Mouse (Mus musculus): ENCODE data around the gene Pgpep1. TPM values are rescaled to one million over a fixed set of nuclear protein-coding genes. Genes with fewer than 3 reads are reported as not detected.

Pgpep1 gene
- polyA plus RNA-seq, 1 experiment: 3.7 TPM

DNA sequence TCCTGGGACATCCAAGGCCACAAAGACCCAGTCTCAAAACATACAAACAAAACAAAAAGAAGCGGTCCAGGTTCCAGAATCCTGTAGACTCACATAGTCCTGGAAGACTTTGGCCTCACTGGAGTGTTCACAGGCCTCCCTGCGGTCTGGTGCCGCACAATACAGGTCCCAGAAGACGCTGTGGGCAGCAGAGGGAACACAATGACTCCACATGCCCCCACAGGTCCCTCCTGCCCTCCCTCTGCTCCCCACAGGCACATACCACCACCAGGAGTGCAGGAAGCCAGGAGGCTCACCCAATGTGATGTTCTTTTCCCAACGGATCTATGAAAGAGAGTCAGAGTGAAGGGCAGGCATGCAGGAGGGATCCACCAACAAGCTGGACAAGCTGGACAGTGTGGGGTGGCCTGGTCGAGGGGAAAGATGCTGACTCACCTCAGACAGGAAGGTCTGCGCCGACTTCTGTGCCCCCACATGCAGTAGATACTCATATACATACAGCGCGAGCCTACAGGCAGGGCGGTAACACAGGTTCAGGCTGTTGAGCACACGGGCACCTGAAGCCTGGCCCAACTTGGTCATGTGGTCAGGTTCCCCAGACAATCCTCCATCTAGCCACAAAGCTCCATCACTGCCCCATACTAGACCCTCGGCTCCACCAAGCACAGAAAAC is 57.9 kb downstream of the Pgpep1 start:
- TF ChIP-seq GATA1 (IDR thresholded peaks at IDR 0.05; ENCODE audit: low read length): no peak

DNA sequence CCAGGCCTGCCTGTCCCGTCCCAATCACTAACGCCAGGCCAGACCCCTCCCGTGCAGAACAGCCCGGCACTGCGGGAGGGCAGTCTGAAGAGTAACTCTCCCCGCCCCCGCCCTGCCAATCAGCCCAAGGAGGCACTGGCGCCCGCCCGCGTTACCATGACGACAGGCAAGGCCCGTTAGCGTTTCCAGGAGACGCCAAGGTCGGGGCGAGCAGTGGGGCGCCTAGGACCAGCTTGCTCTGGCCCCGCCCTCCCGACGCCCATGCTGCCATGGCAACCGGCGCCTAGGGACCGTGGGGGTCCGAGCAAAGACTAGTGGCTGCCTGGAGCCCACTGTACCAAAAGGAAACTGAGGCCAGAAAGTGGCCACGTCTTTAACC is 58.9 kb downstream of the Pgpep1 start:
- TF ChIP-seq GATA1 (IDR thresholded peaks at IDR 0.05; ENCODE audit: low read length): no peak

DNA sequence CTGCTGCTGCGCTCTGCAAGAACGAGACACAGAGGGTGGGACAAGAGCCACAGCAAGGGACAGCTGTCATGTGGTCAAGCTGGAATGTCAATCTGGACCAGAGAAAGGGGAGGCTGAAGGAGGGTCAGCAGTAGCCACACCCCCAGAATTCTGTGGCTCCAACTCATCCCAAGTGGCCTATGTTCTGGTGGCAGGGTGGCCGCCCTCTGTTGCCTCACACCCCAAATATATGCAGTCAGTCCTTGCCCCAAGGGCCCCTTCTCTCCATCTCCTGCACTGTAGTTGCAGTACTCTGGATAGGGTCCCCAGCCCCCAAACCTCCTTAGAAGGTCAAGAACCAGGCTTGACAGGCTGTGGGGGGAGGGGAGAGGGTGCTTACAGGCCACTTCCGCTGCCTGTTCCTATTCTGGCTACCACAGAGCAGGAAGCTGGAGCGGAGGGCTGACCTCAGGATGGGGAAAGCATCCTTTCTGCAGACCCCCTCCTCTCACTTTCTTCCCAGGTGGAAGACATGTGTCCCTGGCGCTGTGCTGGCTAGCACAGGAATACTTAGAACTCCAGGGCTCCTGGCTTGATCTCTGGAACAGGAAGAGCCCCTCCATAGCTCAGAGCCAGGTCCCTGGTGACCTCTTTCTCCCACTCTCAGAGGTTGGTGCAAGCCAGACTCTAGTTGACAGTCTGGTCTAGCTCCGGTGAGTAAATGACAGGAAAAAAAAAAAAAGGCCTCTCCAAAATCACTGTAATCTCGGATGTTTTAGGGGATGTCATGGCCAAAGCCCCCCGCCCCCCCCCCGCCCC is 59.5 kb downstream of the Pgpep1 start:
- no peak for TF ChIP-seq GATA1 (IDR thresholded peaks at IDR 0.05; ENCODE audit: low read length)

DNA sequence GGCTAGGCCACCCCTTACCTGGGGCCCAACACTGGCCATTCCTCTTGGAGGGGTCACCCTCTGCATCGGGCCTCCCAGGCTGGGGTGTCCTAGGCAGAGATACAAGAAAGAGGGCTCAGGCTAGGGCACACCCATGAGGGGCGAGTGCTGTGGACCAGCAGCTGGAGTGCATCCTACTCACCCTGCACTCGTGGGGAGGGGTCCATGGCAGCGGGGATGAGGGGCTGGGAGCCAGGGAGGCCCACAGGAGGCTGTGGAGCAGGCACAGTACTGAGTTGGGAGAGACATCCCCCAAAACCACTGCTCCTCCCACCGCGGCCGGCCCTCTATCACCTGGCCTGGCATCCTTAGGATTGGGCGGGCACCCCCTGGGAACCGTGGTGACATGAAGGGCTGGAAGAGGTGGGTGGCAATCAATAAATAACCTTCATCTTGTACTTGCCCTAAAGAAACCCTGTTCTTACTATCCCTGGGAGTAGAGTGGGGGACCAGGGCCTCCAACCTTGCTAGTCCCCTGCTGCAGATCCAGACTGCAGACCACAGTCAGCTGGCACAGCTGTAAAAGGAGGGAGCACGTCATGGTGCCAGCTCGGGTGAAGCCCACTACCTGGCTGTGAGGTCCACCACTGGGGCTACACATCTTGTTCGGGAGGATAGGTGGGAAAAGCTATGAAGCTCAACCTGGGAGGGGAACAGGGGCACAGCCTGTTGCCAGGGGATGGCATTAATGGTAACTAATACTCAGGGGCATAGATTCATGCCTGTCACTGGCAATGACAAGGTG is 60.5 kb downstream of the Pgpep1 start:
- no peak for TF ChIP-seq GATA1 (IDR thresholded peaks at IDR 0.05; ENCODE audit: low read length)

DNA sequence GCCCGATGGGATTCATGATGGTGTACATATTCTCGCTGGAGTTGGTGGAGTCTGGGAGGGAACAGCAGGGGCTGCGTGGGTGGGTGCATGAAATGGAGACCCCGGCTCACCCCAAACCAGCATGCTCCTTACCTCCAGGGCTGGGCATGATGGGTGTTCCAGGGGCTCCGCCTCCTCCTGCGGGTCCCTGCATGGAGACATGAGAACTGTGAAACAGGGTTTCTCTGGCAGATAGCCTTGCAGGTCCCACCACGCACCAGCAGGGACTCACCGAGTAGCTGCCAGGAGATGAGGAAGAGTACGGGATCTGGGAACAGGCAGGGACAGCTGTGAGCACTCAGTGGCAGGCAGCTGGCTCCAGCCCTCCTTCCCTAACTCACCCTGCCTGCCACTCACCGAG is 61.5 kb downstream of the Pgpep1 start:
- no peak for TF ChIP-seq GATA1 (IDR thresholded peaks at IDR 0.05; ENCODE audit: low read length)

DNA sequence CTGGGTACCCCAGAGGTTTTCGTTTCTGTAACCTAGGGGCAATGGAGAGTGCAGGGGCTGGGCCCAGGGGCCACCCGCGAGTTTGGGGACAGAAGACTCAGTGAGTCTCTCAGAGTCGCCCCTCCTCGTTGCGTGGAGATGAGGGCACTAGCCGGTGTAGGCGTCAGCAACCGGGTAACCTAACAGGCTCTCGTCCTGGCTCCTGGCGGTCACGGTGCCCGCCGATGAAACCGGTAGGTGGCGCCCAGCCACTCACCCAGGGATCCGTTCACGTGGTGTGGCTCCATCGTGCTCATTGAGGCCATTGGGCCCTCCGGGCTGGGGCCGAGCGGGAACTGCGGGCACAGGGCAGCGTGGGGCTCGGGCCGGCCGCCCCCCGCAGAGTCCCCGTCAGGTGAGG is 61.9 kb downstream of the Pgpep1 start:
- no peak for TF ChIP-seq GATA1 (IDR thresholded peaks at IDR 0.05; ENCODE audit: low read length)

DNA sequence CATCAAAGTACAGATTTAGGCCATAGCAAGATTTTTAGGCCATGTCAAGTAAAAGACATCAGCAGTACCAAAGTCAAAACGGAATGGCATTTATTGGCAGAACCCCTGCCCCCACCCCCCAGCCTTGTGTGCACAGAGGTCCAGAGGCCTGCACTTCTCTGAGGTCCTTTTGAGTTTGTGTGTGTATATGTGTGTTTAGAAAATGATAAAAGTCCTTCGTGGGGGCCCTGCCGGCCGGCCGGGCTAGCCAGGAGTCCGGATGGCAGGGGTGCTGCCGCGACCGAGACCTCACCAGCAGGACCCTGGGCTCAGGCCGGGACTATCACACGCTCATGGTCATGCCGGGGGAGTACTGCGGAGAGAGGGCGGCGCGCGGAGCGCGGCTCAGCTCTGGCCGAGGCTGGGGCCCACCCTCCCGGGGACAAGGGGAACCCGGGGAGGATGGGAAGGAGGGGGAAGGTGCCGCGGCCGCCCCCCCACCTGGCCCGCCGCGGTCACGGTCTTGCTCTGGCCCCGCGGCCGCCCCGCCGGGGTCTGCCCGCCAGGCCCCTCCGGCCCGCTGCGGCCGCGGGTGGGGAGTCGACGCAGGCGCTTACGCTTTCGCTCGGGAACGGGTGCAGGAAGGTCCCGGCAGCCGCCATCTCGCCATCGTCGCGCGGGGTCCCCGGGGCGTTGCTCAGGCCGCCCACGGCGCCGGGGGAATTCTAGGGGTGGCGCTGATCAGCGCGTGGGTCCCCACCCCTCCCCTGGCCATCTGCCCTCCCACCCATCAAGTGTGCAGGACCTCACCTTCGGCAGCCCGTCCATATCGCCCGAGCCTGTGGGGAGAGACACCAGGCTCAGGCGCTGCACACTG is 62.5 kb downstream of the Pgpep1 start:
- no peak for TF ChIP-seq GATA1 (IDR thresholded peaks at IDR 0.05; ENCODE audit: low read length)

DNA sequence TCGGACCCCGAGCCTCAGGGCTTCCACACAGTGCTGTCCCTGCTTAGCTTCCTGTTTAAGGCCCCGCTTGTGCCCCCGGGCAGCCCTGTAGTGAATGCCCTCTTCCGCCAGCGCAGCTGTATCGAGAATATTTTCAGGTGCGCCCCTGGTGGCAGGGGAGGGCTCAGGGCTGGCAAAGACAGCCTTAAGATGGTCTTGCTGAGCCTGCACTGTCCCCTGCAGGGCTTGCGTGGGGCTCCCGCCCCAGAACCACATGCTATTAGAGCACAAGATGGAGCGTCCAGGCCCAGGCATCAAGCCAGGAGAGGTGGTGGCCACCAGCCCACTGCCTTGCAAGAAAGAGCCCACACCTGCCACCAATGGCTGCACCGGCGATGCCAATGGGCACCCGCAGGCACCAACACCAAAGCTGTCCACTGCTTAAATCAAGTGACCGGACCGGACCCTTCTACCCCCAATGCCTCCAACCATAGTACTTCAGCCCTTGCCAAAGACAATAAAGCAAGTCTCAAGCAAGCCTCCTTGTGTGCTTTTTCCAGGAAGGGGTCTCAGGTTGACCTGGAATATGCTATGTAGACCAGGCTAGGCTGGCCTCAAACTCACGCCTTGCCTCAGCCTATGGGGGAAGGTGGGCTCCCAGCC is 63.3 kb downstream of the Pgpep1 start:
- no peak for TF ChIP-seq GATA1 (IDR thresholded peaks at IDR 0.05; ENCODE audit: low read length)

Other genes with a start within 250 kb of the Pgpep1 start
- gene Crtc1, start 220.8 kb downstream of the Pgpep1 start, polyA plus RNA-seq (2012): 25.8 and 29.6 TPM in 2 replicates
- gene Klhl26, start 183.4 kb downstream of the Pgpep1 start, polyA plus RNA-seq (2012): 10.0 and 10.8 TPM in 2 replicates
- gene Tmem59l, start 173.0 kb downstream of the Pgpep1 start, polyA plus RNA-seq (2012): not detected in 2 replicates
- gene Crlf1, start 167.2 kb downstream of the Pgpep1 start, polyA plus RNA-seq (2012): not detected in 2 replicates
- 264 and 347 TPM in 2 replicates for gene Rex1bd, start 153.6 kb downstream of the Pgpep1 start, polyA plus RNA-seq (2012)
- gene Uba52, start 149.6 kb downstream of the Pgpep1 start, polyA plus RNA-seq (2012): 421 and 1,202 TPM in 2 replicates
- 1,137 and 1,401 TPM in 2 replicates for gene Fkbp8, start 132.7 kb downstream of the Pgpep1 start, polyA plus RNA-seq (2012)
- gene Kxd1, start 132.4 kb downstream of the Pgpep1 start, polyA plus RNA-seq (2012): 41.4 and 54.9 TPM in 2 replicates
- gene Ell, start 120.9 kb downstream of the Pgpep1 start, polyA plus RNA-seq (2012): 50.0 and 51.6 TPM in 2 replicates
- 184 and 204 TPM in 2 replicates for gene Isyna1, start 66.0 kb downstream of the Pgpep1 start, polyA plus RNA-seq (2012)
- 968 and 1,213 TPM in 2 replicates for gene Ssbp4, start 51.5 kb downstream of the Pgpep1 start, polyA plus RNA-seq (2012)
- 0.08 and 0.13 TPM in 2 replicates for gene Lrrc25, start 44.2 kb downstream of the Pgpep1 start, polyA plus RNA-seq (2012)
- 0.05 TPM in 1 of 2 replicates, not detected in the other for gene Gdf15, start 27.9 kb downstream of the Pgpep1 start, polyA plus RNA-seq (2012)
- 887 and 1,189 TPM in 2 replicates for gene Lsm4, start 12.9 kb upstream of the Pgpep1 start, polyA plus RNA-seq (2012)
- 173 and 232 TPM in 2 replicates for gene Jund, start 38.6 kb upstream of the Pgpep1 start, polyA plus RNA-seq (2012)
- gene Iqcn, start 43.1 kb upstream of the Pgpep1 start, polyA plus RNA-seq (2012): not detected in 2 replicates
- not detected in 2 replicates for gene Gm3336, start 58.2 kb upstream of the Pgpep1 start, polyA plus RNA-seq (2012)
- gene Pde4c, start 63.3 kb upstream of the Pgpep1 start, polyA plus RNA-seq (2012): 0.81 and 1.2 TPM in 2 replicates
- 21.8 and 26.1 TPM in 2 replicates for gene Rab3a, start 94.3 kb upstream of the Pgpep1 start, polyA plus RNA-seq (2012)
- gene Mpv17l2, start 100.6 kb upstream of the Pgpep1 start, polyA plus RNA-seq (2012): 189 and 199 TPM in 2 replicates
- gene Pik3r2, start 116.3 kb upstream of the Pgpep1 start, polyA plus RNA-seq (2012): 70.1 and 86.8 TPM in 2 replicates
- 206 and 255 TPM in 2 replicates for gene Mast3, start 144.7 kb upstream of the Pgpep1 start, polyA plus RNA-seq (2012)
- 5.2 and 5.3 TPM in 2 replicates for gene Il12rb1, start 148.1 kb upstream of the Pgpep1 start, polyA plus RNA-seq (2012)
- gene Arrdc2, start 179.3 kb upstream of the Pgpep1 start, polyA plus RNA-seq (2012): 65.7 and 101 TPM in 2 replicates
- gene Kcnn1, start 202.9 kb upstream of the Pgpep1 start, polyA plus RNA-seq (2012): 0.03 TPM in 2 replicates
- 179 and 205 TPM in 2 replicates for gene Ccdc124, start 213.5 kb upstream of the Pgpep1 start, polyA plus RNA-seq (2012)
- gene Slc5a5, start 232.4 kb upstream of the Pgpep1 start, polyA plus RNA-seq (2012): 0.10 and 0.13 TPM in 2 replicates
- gene Rpl18a, start 237.0 kb upstream of the Pgpep1 start, polyA plus RNA-seq (2012): 1,483 and 5,957 TPM in 2 replicates
- 129 and 137 TPM in 2 replicates for gene Map1s, start 245.5 kb upstream of the Pgpep1 start, polyA plus RNA-seq (2012)

All from G1E-ER4 (cell line).